In the genomic region with DNA sequence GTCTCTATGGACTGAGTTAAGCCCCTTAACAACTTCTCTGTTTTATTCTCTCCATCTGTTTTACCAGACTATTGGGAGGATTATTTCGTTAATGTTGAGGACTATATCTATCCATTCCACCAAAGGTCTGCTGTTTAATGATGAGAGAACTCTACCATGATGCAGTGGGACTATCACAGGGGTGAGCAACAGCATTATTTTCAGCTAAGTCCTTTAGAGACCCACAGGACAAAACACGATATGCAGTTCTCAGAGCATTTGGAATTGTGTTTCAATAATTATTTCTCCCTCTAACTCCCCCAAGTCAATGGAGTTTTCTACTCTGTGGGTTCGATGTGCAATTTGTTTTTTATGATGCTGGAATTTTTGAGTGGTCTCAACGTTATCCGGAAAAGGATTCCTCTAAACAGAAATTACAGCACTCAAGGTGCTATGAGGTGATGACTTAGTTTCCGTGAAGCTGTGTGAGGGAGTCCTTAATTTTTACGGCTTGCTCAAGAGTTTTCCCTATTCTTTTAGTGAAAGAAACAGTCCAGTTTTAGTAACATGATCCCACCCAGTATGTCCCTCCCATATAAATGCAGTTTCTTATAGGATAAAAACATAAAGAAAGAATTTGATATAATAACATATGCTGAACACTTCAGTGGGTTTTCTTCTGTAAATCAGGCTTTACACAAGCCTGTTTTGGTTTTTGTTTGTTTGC, we compare ENCODE assay signal across 28 mouse cellular contexts.
"Had no signal": no experiment of that assay in that cellular context is flagged by ENCODE, and none has a peak within 500 bp of the region (broad histone marks: within the 10 kb centered on the region; RNA-seq: fewer than 3 reads in every experiment).

No protein-coding gene starts in this region.

- H3K9me3 ChIP-seq: embryonic facial prominence, embryonic 10.5 days; embryonic facial prominence, embryonic 12.5 days; embryonic facial prominence, embryonic 13.5 days; embryonic facial prominence, embryonic 15.5 days; forebrain, embryonic 10.5 days; forebrain, embryonic 12.5 days; forebrain, embryonic 13.5 days; forebrain, embryonic 15.5 days had no signal

- H3K27me3 ChIP-seq: embryonic facial prominence, embryonic 12.5 days; embryonic facial prominence, embryonic 13.5 days; embryonic facial prominence, embryonic 15.5 days; forebrain, embryonic 12.5 days; forebrain, embryonic 13.5 days; forebrain, embryonic 15.5 days had no signal

- DNase-seq: cerebellum, adult 2 months; cerebellum, adult 8-10 months; cerebellum, adult 9-10 months; cerebellum, adult 9-11 months; cerebellum, postnatal 10 days; cerebellum, postnatal 14 days; cerebellum, postnatal 25 days; cerebellum, postnatal 36 days; embryo, embryonic 11 days; forebrain, postnatal 0 days; gastrocnemius, adult 2 months; gastrocnemius, postnatal 10 days; gastrocnemius, postnatal 14 days; gastrocnemius, postnatal 25 days; gastrocnemius, postnatal 36 days; heart, adult 11 months; heart, adult 18-20 months had no signal

- H3K4me2 ChIP-seq: embryonic facial prominence, embryonic 12.5 days; embryonic facial prominence, embryonic 13.5 days; embryonic facial prominence, embryonic 15.5 days; forebrain, embryonic 12.5 days; forebrain, embryonic 13.5 days; forebrain, embryonic 15.5 days had no signal

- H3K36me3 ChIP-seq: embryonic facial prominence, embryonic 10.5 days; embryonic facial prominence, embryonic 12.5 days; embryonic facial prominence, embryonic 13.5 days; embryonic facial prominence, embryonic 15.5 days; forebrain, embryonic 10.5 days; forebrain, embryonic 12.5 days; forebrain, embryonic 15.5 days had no signal

- ATAC-seq: forebrain, embryonic 13.5 days; forebrain, embryonic 14.5 days; forebrain, embryonic 15.5 days; forebrain, embryonic 16.5 days; forebrain, postnatal 0 days had no signal

- H3K4me3 ChIP-seq: embryonic facial prominence, embryonic 10.5 days; embryonic facial prominence, embryonic 12.5 days; embryonic facial prominence, embryonic 13.5 days; embryonic facial prominence, embryonic 15.5 days; erythroblast, embryonic 14.5 days; forebrain, embryonic 10.5 days; forebrain, embryonic 12.5 days; forebrain, embryonic 13.5 days; forebrain, embryonic 15.5 days; gastrocnemius, adult 2 months had no signal

- H3K9ac ChIP-seq: embryonic facial prominence, embryonic 12.5 days; embryonic facial prominence, embryonic 13.5 days; embryonic facial prominence, embryonic 15.5 days; forebrain, embryonic 12.5 days; forebrain, embryonic 13.5 days; forebrain, embryonic 15.5 days; forebrain, postnatal 0 days had no signal

- H3K4me1 ChIP-seq: embryonic facial prominence, embryonic 15.5 days; forebrain, embryonic 15.5 days had no signal

- H3K27ac ChIP-seq: embryonic facial prominence, embryonic 10.5 days; embryonic facial prominence, embryonic 12.5 days; embryonic facial prominence, embryonic 13.5 days; embryonic facial prominence, embryonic 15.5 days; forebrain, embryonic 10.5 days; forebrain, embryonic 12.5 days; forebrain, embryonic 13.5 days; forebrain, embryonic 15.5 days; gastrocnemius, adult 2 months had no signal
